Mouse (Mus musculus) myocyte (in vitro differentiated cells): ENCODE data around the gene Sh3rf3.

ENCODE experiments used
- CEBPB ChIP-seq: IDR thresholded peaks from 2 replicates; pipeline ENCODE4 v1.6.1; 2011; ENCODE audit warnings: mild to moderate bottlenecking, moderate library complexity; ENCODE audit not compliant: poor library complexity, insufficient read depth, severe bottlenecking
- MYOD1 ChIP-seq, 3 experiments: IDR thresholded peaks; one replicate each; pipeline ENCODE4 v1.6.1; 2011; ENCODE audit warnings: control low read depth in 2 of 3, low read depth in 2 of 3, mild to moderate bottlenecking in 2 of 3, moderate library complexity in 1 of 3; ENCODE audit not compliant: insufficient read length in 2 of 3, control insufficient read depth in 1 of 3
- MYOG ChIP-seq, 3 experiments: IDR thresholded peaks; one replicate each; pipeline ENCODE4 v1.6.1; 2011; ENCODE audit warnings: control low read depth in 2 of 3, low read depth in 2 of 3, mild to moderate bottlenecking in 2 of 3; ENCODE audit not compliant: insufficient read length in 2 of 3, control insufficient read depth in 1 of 3, insufficient read depth in 1 of 3
- REST ChIP-seq: IDR thresholded peaks from one replicate; pipeline ENCODE4 v1.6.1; 2011; ENCODE audit warnings: mild to moderate bottlenecking, control low read depth, moderate library complexity; ENCODE audit not compliant: insufficient read depth, insufficient read length
- SRF ChIP-seq: IDR thresholded peaks from one replicate; pipeline ENCODE4 v1.6.1; 2011; ENCODE audit warnings: low read depth; ENCODE audit not compliant: control insufficient read depth, insufficient read length
- TCF12 ChIP-seq: IDR thresholded peaks from one replicate; pipeline ENCODE4 v1.6.1; 2011; ENCODE audit warnings: mild to moderate bottlenecking, control low read depth; ENCODE audit not compliant: poor library complexity, insufficient read depth, severe bottlenecking
- TCF3 ChIP-seq: IDR thresholded peaks from one replicate; pipeline ENCODE4 v1.6.1; 2011; ENCODE audit warnings: low read depth, control low read depth; ENCODE audit not compliant: insufficient read length
- USF1 ChIP-seq: IDR thresholded peaks from one replicate; pipeline ENCODE4 v1.6.1; 2011; ENCODE audit warnings: low read depth, mild to moderate bottlenecking, control low read depth, moderate library complexity

DNA sequence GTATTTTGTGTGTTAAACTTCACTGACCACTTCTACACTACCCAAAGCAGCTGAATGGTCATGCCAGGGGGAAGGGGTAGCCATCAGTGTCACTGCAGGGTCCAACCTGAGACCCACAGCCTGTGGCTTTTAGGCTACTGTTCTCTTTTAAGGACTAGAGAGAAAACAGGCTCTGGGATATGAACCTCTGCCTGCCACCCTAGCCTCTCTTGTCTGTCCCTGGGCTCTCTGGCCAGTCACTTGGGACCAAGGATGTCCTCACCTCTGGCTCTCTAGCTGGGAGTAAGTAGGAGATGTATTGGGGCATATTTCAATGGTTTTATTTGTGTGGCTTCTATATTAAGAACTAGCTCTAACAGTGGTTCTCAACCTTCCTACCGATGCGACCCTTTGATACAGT lies 306.7 kb downstream of the Sh3rf3 start:
- TF ChIP-seq CEBPB (no peak), MYOD1 (IDR thresholded peaks at IDR 0.05; ENCODE audit: control insufficient read depth in 1 of 3, insufficient read length in 2 of 3, low read depth in 2 of 3) (no peak), USF1 (no peak), TCF12 (no peak), TCF3 (no peak), SRF (no peak), REST (no peak), MYOG (IDR thresholded peaks at IDR 0.05; ENCODE audit: control insufficient read depth in 1 of 3, insufficient read depth in 1 of 3, insufficient read length in 2 of 3, low read depth in 2 of 3) (no peak)
